Mouse (Mus musculus): ENCODE data around the gene Acsf3. TPM values are rescaled to one million over a fixed set of nuclear protein-coding genes. Genes with fewer than 3 reads are reported as not detected.

Gene Acsf3
- total RNA-seq, 1 experiment = 11.7 TPM

DNA sequence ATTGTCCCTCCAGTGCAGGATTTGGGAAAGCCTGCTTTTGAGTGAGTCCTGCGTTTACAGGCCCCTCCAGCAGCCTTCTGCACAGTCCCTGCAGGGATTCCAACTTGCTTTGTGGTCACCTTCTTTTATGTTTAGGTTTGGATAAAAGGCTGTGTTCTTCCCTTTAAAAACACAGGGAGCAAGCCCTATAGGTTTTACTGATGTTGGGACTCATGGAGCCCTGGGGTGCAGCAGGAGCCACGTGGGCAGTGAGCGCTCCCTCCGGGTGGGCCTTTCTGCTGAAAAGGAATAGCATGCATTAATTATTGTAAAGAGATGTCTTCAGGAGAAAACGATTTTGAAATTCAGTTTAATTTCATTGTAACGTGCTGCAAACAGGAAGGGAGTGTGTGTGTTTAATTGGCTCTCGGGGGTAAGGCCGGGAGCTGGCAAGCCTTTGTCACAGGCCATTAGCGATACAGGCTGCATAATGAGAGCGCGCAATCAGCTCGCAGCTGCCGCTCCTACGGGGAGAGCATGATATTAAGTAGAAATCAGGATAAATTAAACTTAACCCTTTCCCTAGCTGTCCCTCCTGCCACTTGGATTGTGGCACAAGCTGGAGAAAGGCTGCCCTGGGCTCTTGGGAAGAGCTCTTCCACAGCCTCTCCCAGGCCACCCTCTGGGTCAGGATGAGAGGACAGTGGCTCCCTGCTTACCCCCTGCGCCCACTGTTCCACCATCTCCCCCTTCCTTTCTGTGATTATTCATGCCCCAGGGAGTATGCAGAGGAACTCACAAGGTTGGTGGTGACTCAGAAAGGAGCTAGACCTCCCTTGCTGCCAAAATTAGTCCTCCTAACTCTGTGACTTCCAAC lies 28.8 kb downstream of the Acsf3 start:
- peaks cover 2% of the 10 kb centered on the region; the same call in 1 of the 2 replicates for H3K36me3 ChIP-seq (ENCODE audit: control insufficient read depth, insufficient read depth, low read length, poor library complexity, severe bottlenecking)
- no peak for DNase-seq (ENCODE audit: low read depth, low spot score)
- no peaks in the 10 kb centered on the region for H3K4me1 ChIP-seq (ENCODE audit: control insufficient read depth in 2 of 2, insufficient read depth in 2 of 2, low read length in 2 of 2, poor library complexity in 1 of 2)
- H3K9ac ChIP-seq (ENCODE audit: insufficient read depth, low read depth, low read length, poor library complexity, severe bottlenecking) = no peak overlapping the region
- H3K4me3 ChIP-seq (ENCODE audit: insufficient read depth in 1 of 2, low read depth in 1 of 2, low read length in 2 of 2, poor library complexity in 1 of 2, severe bottlenecking in 1 of 2) = no peak overlapping the region
- H3K9me3 ChIP-seq (ENCODE audit: control insufficient read depth, insufficient read depth, low read depth, low read length) = no peaks in the 10 kb centered on the region
- no peak for TF ChIP-seq MAFK (IDR thresholded peaks at IDR 0.05; ENCODE audit: insufficient read depth, low read depth, low read length)
- no peak for TF ChIP-seq HCFC1 (IDR thresholded peaks at IDR 0.05; ENCODE audit: borderline replicate concordance, insufficient read depth, low read length)
- no peak overlapping the region for H3K27ac ChIP-seq (ENCODE audit: insufficient read depth, low read depth, low read length, poor library complexity, severe bottlenecking)
- in situ Hi-C loops (cut with MboI; ENCODE audit: low sequenced_read_pairs in 2 of 2, unreplicated experiment in 2 of 2) = no loop called here

DNA sequence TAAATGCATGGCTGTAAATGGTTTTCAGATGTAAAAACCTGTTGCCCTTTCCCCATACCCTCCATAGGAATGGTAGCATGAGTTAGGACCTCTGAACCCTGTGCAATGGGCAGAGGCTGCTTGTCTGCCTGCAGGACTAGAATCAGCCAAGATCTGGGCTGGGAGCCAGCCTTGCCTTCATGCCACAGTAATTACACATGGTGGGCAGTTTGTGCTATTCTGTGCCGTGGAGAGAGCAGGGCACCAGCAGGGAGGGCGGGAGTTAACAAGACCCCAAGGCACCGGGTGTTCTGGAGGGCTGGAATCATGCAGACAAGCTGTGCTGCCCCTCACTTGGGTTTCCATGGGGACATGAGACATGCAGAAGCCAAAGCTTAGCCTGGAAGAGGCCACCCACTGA lies 30.1 kb downstream of the Acsf3 start:
- in situ Hi-C loops (cut with MboI; ENCODE audit: low sequenced_read_pairs in 2 of 2, unreplicated experiment in 2 of 2) = no loop called here
- Histone ChIP-seq H3K9ac (ENCODE audit: insufficient read depth, low read depth, low read length, poor library complexity, severe bottlenecking) (no peak overlapping the region), H3K9me3 (ENCODE audit: control insufficient read depth, insufficient read depth, low read depth, low read length) (no peaks in the 10 kb centered on the region), H3K36me3 (ENCODE audit: control insufficient read depth, insufficient read depth, low read length, poor library complexity, severe bottlenecking) (peaks cover 2% of the 10 kb centered on the region; the same call in 1 of the 2 replicates), H3K4me3 (ENCODE audit: insufficient read depth in 1 of 2, low read depth in 1 of 2, low read length in 2 of 2, poor library complexity in 1 of 2, severe bottlenecking in 1 of 2) (no peak overlapping the region), H3K4me1 (ENCODE audit: control insufficient read depth in 2 of 2, insufficient read depth in 2 of 2, low read length in 2 of 2, poor library complexity in 1 of 2) (no peaks in the 10 kb centered on the region), H3K27ac (ENCODE audit: insufficient read depth, low read depth, low read length, poor library complexity, severe bottlenecking) (no peak overlapping the region)
- no peak for DNase-seq (ENCODE audit: low read depth, low spot score)
- TF ChIP-seq CHD2 (IDR thresholded peaks at IDR 0.05; ENCODE audit: low read depth, low read length) = no peak
- TF ChIP-seq MAFK (IDR thresholded peaks at IDR 0.05; ENCODE audit: insufficient read depth, low read depth, low read length) = no peak
- TF ChIP-seq HCFC1 (IDR thresholded peaks at IDR 0.05; ENCODE audit: borderline replicate concordance, insufficient read depth, low read length) = no peak
- no peak for TF ChIP-seq ZC3H11A (IDR thresholded peaks at IDR 0.05; ENCODE audit: borderline replicate concordance, low read depth, low read length)
- TF ChIP-seq ZNF384 (IDR thresholded peaks at IDR 0.05; ENCODE audit: low read depth, low read length) = no peak

DNA sequence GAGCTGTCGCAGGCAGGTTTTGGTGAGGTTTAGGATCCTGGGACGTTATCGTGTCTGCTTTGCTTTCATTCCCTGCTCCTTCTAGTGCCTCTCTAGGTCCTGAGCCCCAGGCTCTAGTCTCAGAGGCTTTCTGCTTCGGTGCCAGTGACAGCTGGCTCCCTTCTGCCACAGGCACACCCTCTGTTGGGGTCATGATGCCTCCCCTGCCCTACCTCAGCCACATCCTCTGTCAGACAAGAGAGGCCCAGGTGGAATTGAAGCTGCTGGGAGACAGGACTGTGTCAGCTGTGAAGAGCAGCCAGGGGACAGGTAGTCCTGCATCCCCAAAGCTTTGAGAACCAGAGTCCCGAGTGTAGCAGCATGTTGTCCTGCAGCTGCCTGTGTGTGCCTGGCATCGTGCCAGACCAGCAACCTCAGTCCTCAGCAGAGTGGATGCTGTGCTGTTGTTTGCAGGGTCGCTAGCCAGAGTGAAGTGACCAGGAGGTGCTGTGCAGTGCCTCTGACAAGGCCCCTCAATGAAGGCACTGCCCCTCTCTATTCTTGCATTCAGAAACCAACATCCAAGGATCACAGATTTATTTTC lies 31.8 kb downstream of the Acsf3 start:
- Histone ChIP-seq H3K9ac (ENCODE audit: insufficient read depth, low read depth, low read length, poor library complexity, severe bottlenecking) (no peak overlapping the region), H3K4me1 (ENCODE audit: control insufficient read depth in 2 of 2, insufficient read depth in 2 of 2, low read length in 2 of 2, poor library complexity in 1 of 2) (no peaks in the 10 kb centered on the region), H3K36me3 (ENCODE audit: control insufficient read depth, insufficient read depth, low read length, poor library complexity, severe bottlenecking) (peaks cover 2% of the 10 kb centered on the region; the same call in 1 of the 2 replicates), H3K27ac (ENCODE audit: insufficient read depth, low read depth, low read length, poor library complexity, severe bottlenecking) (no peak overlapping the region), H3K4me3 (ENCODE audit: insufficient read depth in 1 of 2, low read depth in 1 of 2, low read length in 2 of 2, poor library complexity in 1 of 2, severe bottlenecking in 1 of 2) (no peak overlapping the region), H3K9me3 (ENCODE audit: control insufficient read depth, insufficient read depth, low read depth, low read length) (no peaks in the 10 kb centered on the region)
- in situ Hi-C loops (cut with MboI; ENCODE audit: low sequenced_read_pairs in 2 of 2, unreplicated experiment in 2 of 2) = no loop called here
- DNase-seq (ENCODE audit: low read depth, low spot score) = no peak
- TF ChIP-seq CHD2 (IDR thresholded peaks at IDR 0.05; ENCODE audit: low read depth, low read length) (no peak), MAFK (IDR thresholded peaks at IDR 0.05; ENCODE audit: insufficient read depth, low read depth, low read length) (no peak), HCFC1 (IDR thresholded peaks at IDR 0.05; ENCODE audit: borderline replicate concordance, insufficient read depth, low read length) (no peak), ZNF384 (IDR thresholded peaks at IDR 0.05; ENCODE audit: low read depth, low read length) (no peak), ZC3H11A (IDR thresholded peaks at IDR 0.05; ENCODE audit: borderline replicate concordance, low read depth, low read length) (no peak)

DNA sequence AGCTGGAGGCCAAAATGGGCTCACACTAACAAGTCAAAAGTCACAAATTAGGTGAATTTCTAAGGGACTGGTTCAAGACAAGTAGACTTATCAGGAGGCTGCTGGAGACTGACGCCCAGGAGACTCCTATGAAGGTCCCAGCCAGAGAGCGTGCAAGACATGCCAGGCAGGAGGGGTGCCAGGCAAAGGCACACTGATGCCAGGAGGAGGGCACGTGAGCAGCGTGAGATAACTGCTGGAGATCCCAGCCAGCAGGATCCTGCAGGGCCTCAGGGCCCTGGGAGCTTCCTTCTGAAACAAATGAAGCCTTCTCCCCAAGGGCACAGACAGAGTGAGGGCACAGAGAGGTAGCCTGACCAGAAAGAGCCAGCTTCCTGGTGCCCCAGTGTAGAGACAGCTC lies 32.6 kb downstream of the Acsf3 start:
- TF ChIP-seq MAFK (IDR thresholded peaks at IDR 0.05; ENCODE audit: insufficient read depth, low read depth, low read length) (no peak), ZNF384 (IDR thresholded peaks at IDR 0.05; ENCODE audit: low read depth, low read length) (no peak), CHD2 (IDR thresholded peaks at IDR 0.05; ENCODE audit: low read depth, low read length) (no peak), ZC3H11A (IDR thresholded peaks at IDR 0.05; ENCODE audit: borderline replicate concordance, low read depth, low read length) (no peak), HCFC1 (IDR thresholded peaks at IDR 0.05; ENCODE audit: borderline replicate concordance, insufficient read depth, low read length) (no peak)
- DNase-seq (ENCODE audit: low read depth, low spot score) = no peak
- no peaks in the 10 kb centered on the region for H3K9me3 ChIP-seq (ENCODE audit: control insufficient read depth, insufficient read depth, low read depth, low read length)
- no peak overlapping the region for H3K9ac ChIP-seq (ENCODE audit: insufficient read depth, low read depth, low read length, poor library complexity, severe bottlenecking)
- in situ Hi-C loops (cut with MboI; ENCODE audit: low sequenced_read_pairs in 2 of 2, unreplicated experiment in 2 of 2) = no loop called here
- H3K4me3 ChIP-seq (ENCODE audit: insufficient read depth in 1 of 2, low read depth in 1 of 2, low read length in 2 of 2, poor library complexity in 1 of 2, severe bottlenecking in 1 of 2) = no peak overlapping the region
- H3K27ac ChIP-seq (ENCODE audit: insufficient read depth, low read depth, low read length, poor library complexity, severe bottlenecking) = no peak overlapping the region
- H3K36me3 ChIP-seq (ENCODE audit: control insufficient read depth, insufficient read depth, low read length, poor library complexity, severe bottlenecking) = no peaks in the 10 kb centered on the region
- no peaks in the 10 kb centered on the region for H3K4me1 ChIP-seq (ENCODE audit: control insufficient read depth in 2 of 2, insufficient read depth in 2 of 2, low read length in 2 of 2, poor library complexity in 1 of 2)
